Mouse (Mus musculus): ENCODE measurements around the gene Btaf1. TPM values are rescaled to one million over a fixed set of nuclear protein-coding genes. Genes with fewer than 3 reads are reported as not detected.
A peak's percentile ranks its signal among the peaks of the same experiment; 100 is the strongest.

Btaf1 gene
- polyA plus RNA-seq, 1 experiment from 2014 or later: 6.9 TPM

DNA sequence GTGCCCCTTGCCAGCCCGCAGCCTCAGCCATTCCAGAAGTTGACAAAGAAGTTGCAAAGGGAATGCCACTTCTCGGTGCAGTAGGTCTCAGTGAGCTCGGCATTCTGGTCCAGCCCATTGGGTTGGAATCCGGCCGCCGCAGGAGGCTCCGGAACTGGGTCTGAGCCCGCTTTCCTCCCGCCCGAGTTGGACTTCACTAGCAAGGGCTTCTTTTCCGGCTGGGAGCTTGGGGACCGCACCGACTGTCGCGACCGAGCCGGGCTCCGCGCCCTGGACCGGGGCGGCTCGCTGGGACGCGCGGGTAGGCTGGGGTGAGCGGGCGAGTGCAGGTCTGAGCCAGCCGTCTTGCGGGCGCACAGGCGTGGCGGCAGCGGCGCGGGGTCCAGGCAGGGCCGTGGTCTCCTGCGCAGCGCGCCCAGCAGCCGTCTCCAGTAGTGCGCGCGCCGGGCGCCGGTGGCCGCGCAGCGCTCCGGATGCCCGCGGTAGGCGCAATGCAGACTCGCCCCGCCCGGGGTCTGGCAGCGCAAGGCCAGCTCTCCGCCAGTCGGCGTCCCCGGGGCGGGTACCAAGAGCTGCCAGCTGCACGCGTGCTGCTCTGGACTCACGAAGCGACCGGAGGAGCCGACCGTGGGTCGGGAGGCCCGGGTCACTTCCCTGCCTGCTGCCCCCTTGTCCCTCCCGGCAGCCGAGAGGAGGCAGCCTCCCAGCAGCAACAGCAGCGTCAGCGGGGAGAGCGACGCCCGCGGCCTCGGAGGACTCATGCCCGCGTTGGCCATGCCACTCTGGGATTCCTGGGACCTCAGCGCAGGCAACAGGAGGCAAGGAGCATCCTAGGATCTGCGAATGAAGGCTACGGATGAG, 7.2 kb upstream of the Btaf1 start:
- H3K27ac ChIP-seq (ENCODE audit: low read length): peak overlapping the region; percentile 94
- peak overlapping the region; percentile 92 for H3K4me2 ChIP-seq (ENCODE audit: low read depth, low read length)
- H3K36me3 ChIP-seq (ENCODE audit: control insufficient read depth, insufficient read depth): no peaks in the 10 kb centered on the region
- H3K4me3 ChIP-seq (ENCODE audit: low read length): peak overlapping the region; percentile 98
- peaks cover 5% of the 10 kb centered on the region for H3K4me1 ChIP-seq (ENCODE audit: control insufficient read depth, insufficient read depth, low read length)
- no peaks in the 10 kb centered on the region for H3K9me3 ChIP-seq (replicated peaks; ENCODE audit: control insufficient read depth, low read length)
- ATAC-seq (replicated peaks; ENCODE audit: extremely low read depth, insufficient read depth, low FRiP score): peak; percentile 87
- no peaks in the 10 kb centered on the region for H3K27me3 ChIP-seq (ENCODE audit: control insufficient read depth, insufficient read depth, low read length)
- H3K9ac ChIP-seq (ENCODE audit: low read length): peak overlapping the region; percentile 96
- under 1% methylated on average over 85 of the region's 85 CpGs for whole genome bisulfite sequencing

DNA sequence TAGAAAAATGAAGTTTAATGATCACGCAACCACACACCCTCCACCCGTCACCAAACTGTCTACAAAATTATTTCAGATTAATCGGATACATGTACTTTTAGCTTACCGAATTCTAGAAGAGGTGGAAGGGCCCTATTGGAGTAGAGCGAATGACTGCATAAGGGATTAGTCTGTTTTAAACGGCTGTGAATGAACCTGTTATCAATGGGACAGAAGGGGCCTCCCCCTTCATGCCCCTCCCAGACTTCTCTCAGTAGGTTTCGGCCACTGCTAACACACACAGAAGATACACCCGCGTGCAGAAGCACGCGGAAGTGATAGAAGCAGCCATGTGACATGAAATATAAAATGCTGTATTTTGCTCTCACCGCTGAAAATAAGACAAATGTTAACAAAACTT, 6.4 kb upstream of the Btaf1 start, which contains the start of gene Fgfbp3:
TSS of gene Fgfbp3 (minus strand) at position 150 of the 400 bp plus-strand sequence.
- no peak for ATAC-seq (replicated peaks; ENCODE audit: extremely low read depth, insufficient read depth, low FRiP score)
- Histone ChIP-seq H3K4me1 (ENCODE audit: control insufficient read depth, insufficient read depth, low read length) (peaks cover 5% of the 10 kb centered on the region), H3K4me3 (ENCODE audit: low read length) (peak within 1 kb of the TSS; percentile 98), H3K36me3 (ENCODE audit: control insufficient read depth, insufficient read depth) (no peaks in the 10 kb centered on the region), H3K9me3 (replicated peaks; ENCODE audit: control insufficient read depth, low read length) (no peaks in the 10 kb centered on the region), H3K9ac (ENCODE audit: low read length) (peak within 1 kb of the TSS; percentile 96), H3K4me2 (ENCODE audit: low read depth, low read length) (peak within 1 kb of the TSS; percentile 92), H3K27me3 (ENCODE audit: control insufficient read depth, insufficient read depth, low read length) (no peaks in the 10 kb centered on the region), H3K27ac (ENCODE audit: low read length) (peak within 1 kb of the TSS; percentile 94)
- 12% methylated on average over 12 of the region's 12 CpGs for WGBS

- Histone ChIP-seq H3K4me2 (ENCODE audit: low read depth, low read length) (no peak overlapping the region), H3K9me3 (replicated peaks; ENCODE audit: control insufficient read depth, low read length) (no peaks in the 10 kb centered on the region), H3K36me3 (ENCODE audit: control insufficient read depth, insufficient read depth) (no peaks in the 10 kb centered on the region), H3K4me1 (ENCODE audit: control insufficient read depth, insufficient read depth, low read length) (peaks cover 13% of the 10 kb centered on the region), H3K27ac (ENCODE audit: low read length) (no peak overlapping the region), H3K4me3 (ENCODE audit: low read length) (no peak overlapping the region), H3K9ac (ENCODE audit: low read length) (no peak overlapping the region), H3K27me3 (ENCODE audit: control insufficient read depth, insufficient read depth, low read length) (no peaks in the 10 kb centered on the region)
- ATAC-seq (replicated peaks; ENCODE audit: extremely low read depth, insufficient read depth, low FRiP score): no peak
- 36% methylated on average over 2 of the region's 2 CpGs for WGBS
These were observed 3.9 kb upstream of the Btaf1 start for GRCm38 (mm10) chr19:36922015-36922414.

GRCm38 (mm10) chr19:36922936-36923335, 2.9 kb upstream of the Btaf1 start:
- H3K4me2 ChIP-seq (ENCODE audit: low read depth, low read length): no peak overlapping the region
- H3K9me3 ChIP-seq (replicated peaks; ENCODE audit: control insufficient read depth, low read length): no peaks in the 10 kb centered on the region
- H3K4me3 ChIP-seq (ENCODE audit: low read length): no peak overlapping the region
- WGBS: 51% methylated on average over 3 of the region's 3 CpGs
- ATAC-seq (replicated peaks; ENCODE audit: extremely low read depth, insufficient read depth, low FRiP score): no peak
- no peak overlapping the region; the same call in 1 of the 2 replicates for H3K27ac ChIP-seq (ENCODE audit: low read length)
- no peak overlapping the region for H3K9ac ChIP-seq (ENCODE audit: low read length)
- no peaks in the 10 kb centered on the region for H3K36me3 ChIP-seq (ENCODE audit: control insufficient read depth, insufficient read depth)
- H3K27me3 ChIP-seq (ENCODE audit: control insufficient read depth, insufficient read depth, low read length): no peaks in the 10 kb centered on the region
- H3K4me1 ChIP-seq (ENCODE audit: control insufficient read depth, insufficient read depth, low read length): peaks cover 17% of the 10 kb centered on the region

DNA sequence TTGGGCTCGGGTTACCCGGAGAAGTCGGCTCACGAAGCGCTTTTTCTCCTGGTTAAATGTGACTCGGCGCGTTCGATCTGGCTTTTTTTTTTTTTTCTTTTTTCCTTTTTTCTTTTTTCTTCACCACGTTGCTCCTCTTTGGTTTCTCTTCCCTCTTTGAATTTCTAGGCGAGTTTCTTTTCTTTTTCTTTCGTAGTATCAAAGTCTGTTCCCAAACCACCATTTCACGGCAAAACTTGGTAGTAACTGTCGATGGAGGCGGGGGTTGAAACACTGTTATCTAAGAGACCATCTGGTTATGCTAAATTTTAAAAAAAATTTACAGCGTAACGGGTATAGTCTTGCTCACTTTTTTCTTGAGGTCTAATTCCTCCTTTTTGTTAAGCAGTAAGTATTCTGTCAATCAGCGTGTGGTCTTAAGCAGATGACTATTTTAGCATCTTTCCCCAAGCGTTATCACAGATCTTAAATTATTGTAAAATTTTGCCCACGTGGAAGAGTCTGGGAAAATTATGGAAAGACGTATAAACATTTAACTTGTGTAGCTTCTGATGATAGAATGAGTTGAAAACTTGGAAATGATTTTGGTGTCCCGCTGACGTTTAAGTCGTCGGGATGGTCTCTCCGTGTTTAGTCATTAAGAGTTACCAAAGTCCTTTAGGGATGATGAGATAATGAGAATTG, 816 bp downstream of the Btaf1 start:
- H3K36me3 ChIP-seq (ENCODE audit: control insufficient read depth, insufficient read depth): no peaks in the 10 kb centered on the region
- no peaks in the 10 kb centered on the region for H3K9me3 ChIP-seq (replicated peaks; ENCODE audit: control insufficient read depth, low read length)
- peak overlapping the region; percentile 98 for H3K4me3 ChIP-seq (ENCODE audit: low read length)
- no peak for ATAC-seq (replicated peaks; ENCODE audit: extremely low read depth, insufficient read depth, low FRiP score)
- 2% methylated on average over 26 of the region's 26 CpGs for WGBS
- H3K27ac ChIP-seq (ENCODE audit: low read length): peak overlapping the region; percentile 96
- peaks cover 23% of the 10 kb centered on the region for H3K4me1 ChIP-seq (ENCODE audit: control insufficient read depth, insufficient read depth, low read length)
- H3K9ac ChIP-seq (ENCODE audit: low read length): peak overlapping the region; percentile 95
- H3K4me2 ChIP-seq (ENCODE audit: low read depth, low read length): peak overlapping the region; percentile 88
- H3K27me3 ChIP-seq (ENCODE audit: control insufficient read depth, insufficient read depth, low read length): no peaks in the 10 kb centered on the region

GRCm38 (mm10) chr19:36927800-36928361, 2.0 kb downstream of the Btaf1 start:
- Histone ChIP-seq H3K9me3 (replicated peaks; ENCODE audit: control insufficient read depth, low read length) (no peaks in the 10 kb centered on the region), H3K27me3 (ENCODE audit: control insufficient read depth, insufficient read depth, low read length) (no peaks in the 10 kb centered on the region), H3K4me1 (ENCODE audit: control insufficient read depth, insufficient read depth, low read length) (peaks cover 23% of the 10 kb centered on the region), H3K36me3 (ENCODE audit: control insufficient read depth, insufficient read depth) (no peaks in the 10 kb centered on the region), H3K9ac (ENCODE audit: low read length) (no peak overlapping the region), H3K4me2 (ENCODE audit: low read depth, low read length) (no peak overlapping the region), H3K4me3 (ENCODE audit: low read length) (no peak overlapping the region), H3K27ac (ENCODE audit: low read length) (no peak overlapping the region)
- ATAC-seq (replicated peaks; ENCODE audit: extremely low read depth, insufficient read depth, low FRiP score): no peak
- WGBS: 79% methylated on average over 6 of the region's 6 CpGs

- Histone ChIP-seq H3K27ac (ENCODE audit: low read length) (no peak overlapping the region), H3K4me3 (ENCODE audit: low read length) (no peak overlapping the region), H3K27me3 (ENCODE audit: control insufficient read depth, insufficient read depth, low read length) (no peaks in the 10 kb centered on the region), H3K9ac (ENCODE audit: low read length) (no peak overlapping the region), H3K36me3 (ENCODE audit: control insufficient read depth, insufficient read depth) (no peaks in the 10 kb centered on the region), H3K4me2 (ENCODE audit: low read depth, low read length) (no peak overlapping the region), H3K4me1 (ENCODE audit: control insufficient read depth, insufficient read depth, low read length) (peaks cover 23% of the 10 kb centered on the region), H3K9me3 (replicated peaks; ENCODE audit: control insufficient read depth, low read length) (no peaks in the 10 kb centered on the region)
- ATAC-seq (replicated peaks; ENCODE audit: extremely low read depth, insufficient read depth, low FRiP score): no peak
These were observed 3.9 kb downstream of the Btaf1 start for GRCm38 (mm10) chr19:36929816-36930215.

- no peaks in the 10 kb centered on the region for H3K36me3 ChIP-seq (ENCODE audit: control insufficient read depth, insufficient read depth)
- ATAC-seq (replicated peaks; ENCODE audit: extremely low read depth, insufficient read depth, low FRiP score): no peak
- H3K4me2 ChIP-seq (ENCODE audit: low read depth, low read length): no peak overlapping the region
- H3K9me3 ChIP-seq (replicated peaks; ENCODE audit: control insufficient read depth, low read length): no peaks in the 10 kb centered on the region
- H3K27ac ChIP-seq (ENCODE audit: low read length): no peak overlapping the region
- no peak overlapping the region for H3K4me3 ChIP-seq (ENCODE audit: low read length)
- H3K27me3 ChIP-seq (ENCODE audit: control insufficient read depth, insufficient read depth, low read length): no peaks in the 10 kb centered on the region
- peaks cover 14% of the 10 kb centered on the region for H3K4me1 ChIP-seq (ENCODE audit: control insufficient read depth, insufficient read depth, low read length)
- no peak overlapping the region for H3K9ac ChIP-seq (ENCODE audit: low read length)
These were observed 6.2 kb downstream of the Btaf1 start for GRCm38 (mm10) chr19:36932097-36932496.

DNA sequence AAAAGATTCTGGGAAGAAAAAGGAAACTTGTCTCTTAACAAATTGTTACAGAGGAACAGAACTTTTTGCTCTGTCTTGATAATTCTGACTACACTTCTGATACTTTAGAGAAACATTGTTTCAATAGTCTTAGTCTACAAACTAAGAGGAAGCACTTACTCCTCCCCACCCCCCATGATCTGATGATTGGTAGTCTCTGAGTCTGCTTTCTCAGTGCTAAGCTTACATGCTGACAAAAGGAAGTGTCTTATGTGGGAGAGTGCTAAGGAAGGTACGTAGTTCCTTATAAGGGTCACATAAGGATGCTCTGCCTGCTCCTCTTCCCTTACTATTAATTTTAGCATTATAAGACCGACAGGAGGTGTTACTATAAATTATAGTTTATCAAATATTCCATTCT, 6.7 kb downstream of the Btaf1 start:
- peaks cover 10% of the 10 kb centered on the region; the same call in 1 of the 2 replicates for H3K4me1 ChIP-seq (ENCODE audit: control insufficient read depth, insufficient read depth, low read length)
- H3K4me3 ChIP-seq (ENCODE audit: low read length): no peak overlapping the region
- H3K9ac ChIP-seq (ENCODE audit: low read length): no peak overlapping the region
- no peak for ATAC-seq (replicated peaks; ENCODE audit: extremely low read depth, insufficient read depth, low FRiP score)
- no peaks in the 10 kb centered on the region for H3K36me3 ChIP-seq (ENCODE audit: control insufficient read depth, insufficient read depth)
- no peak overlapping the region for H3K4me2 ChIP-seq (ENCODE audit: low read depth, low read length)
- no peaks in the 10 kb centered on the region for H3K27me3 ChIP-seq (ENCODE audit: control insufficient read depth, insufficient read depth, low read length)
- no peak overlapping the region for H3K27ac ChIP-seq (ENCODE audit: low read length)
- no peaks in the 10 kb centered on the region for H3K9me3 ChIP-seq (replicated peaks; ENCODE audit: control insufficient read depth, low read length)
- WGBS: 66% methylated on average over 2 of the region's 2 CpGs

Data from heart, embryonic 16.5 days (tissue).